Comparison of ENCODE assay signal across 19 mouse cellular contexts in the genomic region with DNA sequence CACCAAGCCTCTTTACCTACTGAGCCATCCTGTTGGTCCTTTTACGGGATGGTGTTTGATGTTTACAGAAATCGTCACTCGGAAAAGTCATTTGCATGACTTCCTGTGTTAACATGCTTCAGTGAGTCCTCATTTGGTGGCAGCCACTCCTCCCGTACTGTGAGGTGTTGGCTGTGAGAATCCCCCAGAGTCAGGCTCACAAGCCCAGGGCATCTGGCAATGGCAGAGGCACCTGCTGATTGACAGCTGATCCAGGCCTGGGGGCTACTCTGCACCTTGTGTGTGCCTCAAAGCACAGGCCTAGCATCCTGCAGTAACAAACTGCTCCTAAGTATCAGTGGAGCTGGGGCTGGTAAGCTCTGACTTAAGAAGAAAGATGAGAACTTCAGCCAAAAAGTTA.
DNase-seq lines count a peak whose midpoint lies in the region; ATAC-seq and TF ChIP-seq lines count a peak whose summit lies in the region.
"Had no signal": no experiment of that assay in that cellular context is flagged by ENCODE, and none has a peak within 500 bp of the region (broad histone marks: within the 10 kb centered on the region; RNA-seq: fewer than 3 reads in every experiment).

No protein-coding gene starts in this region.

- no peak for DNase-seq in neural tube, embryonic 10.5 days (ENCODE audit: extremely low spot score, low spot score)
- DNase-seq in hindbrain, postnatal 0 days (ENCODE audit: low spot score), result peak; percentile 38
- peak; percentile 90 for DNase-seq in splenic B cell, adult 2 months (ENCODE audit: low read depth, low spot score)
- no peak for DNase-seq in layer of hippocampus, postnatal 10 days (ENCODE audit: low spot score in 2 of 2)
- DNase-seq: adrenal gland, postnatal 25 days; cerebellum, postnatal 36 days; gastrocnemius, postnatal 25 days; heart, postnatal 14 days; lung, postnatal 14 days had no signal

- H3K27me3 ChIP-seq in hindbrain, embryonic 15.5 days, result no peaks in the 10 kb centered on the region
- no peaks in the 10 kb centered on the region for H3K27me3 ChIP-seq in hindbrain, embryonic 13.5 days
- H3K27me3 ChIP-seq in neural tube, embryonic 13.5 days, result no peaks in the 10 kb centered on the region
- H3K27me3 ChIP-seq in hindbrain, postnatal 0 days (ENCODE audit: insufficient read depth, low read length), result no peaks in the 10 kb centered on the region
- H3K27me3 ChIP-seq in splenic B cell, adult 2 months (ENCODE audit: control insufficient read depth, insufficient read depth, low read length, poor library complexity, severe bottlenecking), result no peaks in the 10 kb centered on the region
- H3K27me3 ChIP-seq: liver, embryonic 15.5 days had no signal

- no peak overlapping the region for H3K9ac ChIP-seq in hindbrain, embryonic 15.5 days
- no peak overlapping the region for H3K9ac ChIP-seq in hindbrain, embryonic 13.5 days
- H3K9ac ChIP-seq in neural tube, embryonic 13.5 days, result no peak overlapping the region
- H3K9ac ChIP-seq in hindbrain, postnatal 0 days (replicated peaks; ENCODE audit: low read length), result no peak overlapping the region
- H3K9ac ChIP-seq: limb, embryonic 12.5 days; liver, embryonic 15.5 days had no signal

- no peak for TF ChIP-seq CTCF in hindbrain, postnatal 0 days (IDR thresholded peaks at IDR 0.05; ENCODE audit: low read depth)

- no peak overlapping the region for H3K4me2 ChIP-seq in hindbrain, embryonic 15.5 days
- H3K4me2 ChIP-seq in hindbrain, embryonic 13.5 days, result no peak overlapping the region
- no peak overlapping the region for H3K4me2 ChIP-seq in neural tube, embryonic 13.5 days
- no peak overlapping the region for H3K4me2 ChIP-seq in hindbrain, postnatal 0 days (ENCODE audit: low read depth, low read length)
- H3K4me2 ChIP-seq: limb, embryonic 12.5 days; liver, embryonic 15.5 days had no signal

- H3K27ac ChIP-seq in hindbrain, embryonic 15.5 days (replicated peaks), result no peak overlapping the region
- H3K27ac ChIP-seq in hindbrain, embryonic 13.5 days, result no peak overlapping the region
- no peak overlapping the region for H3K27ac ChIP-seq in neural tube, embryonic 13.5 days (replicated peaks)
- no peak overlapping the region for H3K27ac ChIP-seq in hindbrain, postnatal 0 days
- H3K27ac ChIP-seq: embryonic facial prominence, embryonic 10.5 days; heart, embryonic 10.5 days; limb, embryonic 12.5 days; liver, embryonic 15.5 days had no signal

- no peaks in the 10 kb centered on the region for H3K36me3 ChIP-seq in hindbrain, embryonic 15.5 days
- no peaks in the 10 kb centered on the region for H3K36me3 ChIP-seq in hindbrain, embryonic 13.5 days
- H3K36me3 ChIP-seq in neural tube, embryonic 13.5 days, result no peaks in the 10 kb centered on the region
- no peaks in the 10 kb centered on the region for H3K36me3 ChIP-seq in hindbrain, postnatal 0 days (ENCODE audit: insufficient read depth, low read length)
- no peaks in the 10 kb centered on the region for H3K36me3 ChIP-seq in splenic B cell, adult 2 months (ENCODE audit: control insufficient read depth, insufficient read depth, low read length, poor library complexity, severe bottlenecking)
- H3K36me3 ChIP-seq: embryonic facial prominence, embryonic 10.5 days; heart, embryonic 10.5 days; limb, embryonic 12.5 days; liver, embryonic 15.5 days had no signal

- no peak overlapping the region for H3K4me3 ChIP-seq in hindbrain, embryonic 15.5 days
- H3K4me3 ChIP-seq in hindbrain, embryonic 13.5 days, result no peak overlapping the region
- H3K4me3 ChIP-seq in neural tube, embryonic 13.5 days, result no peak overlapping the region
- no peak overlapping the region for H3K4me3 ChIP-seq in hindbrain, postnatal 0 days (ENCODE audit: low read length)
- H3K4me3 ChIP-seq: embryonic facial prominence, embryonic 10.5 days; erythroblast, embryonic 14.5 days; heart, embryonic 10.5 days; limb, embryonic 12.5 days; liver, embryonic 15.5 days had no signal

- 0 out of 2 replicates have a peak, but pooled peaks have one; percentile 57 for ATAC-seq in hindbrain, embryonic 15.5 days (ENCODE audit: low FRiP score, low read depth)
- ATAC-seq in hindbrain, embryonic 13.5 days (ENCODE audit: low FRiP score), result no peak
- ATAC-seq in neural tube, embryonic 13.5 days (ENCODE audit: low read depth), result 0 out of 2 replicates have a peak, but pooled peaks have one; percentile 47
- ATAC-seq in hindbrain, postnatal 0 days, result no peak
- ATAC-seq: activated CD4-positive, CD25-positive, alpha-beta regulatory T cell, adult 4 months; intestine, embryonic 16.5 days had no signal

- H3K9me3 ChIP-seq in hindbrain, embryonic 15.5 days, result no peaks in the 10 kb centered on the region
- no peaks in the 10 kb centered on the region for H3K9me3 ChIP-seq in hindbrain, embryonic 13.5 days
- H3K9me3 ChIP-seq in neural tube, embryonic 13.5 days, result no peaks in the 10 kb centered on the region
- H3K9me3 ChIP-seq in hindbrain, postnatal 0 days (ENCODE audit: low read length), result no peaks in the 10 kb centered on the region
- H3K9me3 ChIP-seq: embryonic facial prominence, embryonic 10.5 days; heart, embryonic 10.5 days; liver, embryonic 15.5 days had no signal

- 22% methylated on average over 4 of the region's 4 CpGs for WGBS in hindbrain, embryonic 15.5 days
- 30% methylated on average over 4 of the region's 4 CpGs for WGBS in hindbrain, embryonic 13.5 days
- 41% methylated on average over 4 of the region's 4 CpGs for WGBS in neural tube, embryonic 13.5 days
- WGBS in hindbrain, postnatal 0 days, result 27% methylated on average over 4 of the region's 4 CpGs

- peaks cover 8% of the 10 kb centered on the region; the same call in 1 of the 2 replicates for H3K4me1 ChIP-seq in hindbrain, embryonic 15.5 days (replicated peaks)
- peaks cover 16% of the 10 kb centered on the region for H3K4me1 ChIP-seq in hindbrain, embryonic 13.5 days (replicated peaks)
- peaks cover 17% of the 10 kb centered on the region for H3K4me1 ChIP-seq in neural tube, embryonic 13.5 days (replicated peaks)
- H3K4me1 ChIP-seq in hindbrain, postnatal 0 days (ENCODE audit: insufficient read depth, low read length), result peaks cover 5% of the 10 kb centered on the region
- H3K4me1 ChIP-seq: heart, embryonic 10.5 days; liver, embryonic 15.5 days had no signal

Comparison
In these comparisons a context has a peak if more than half of its experiments do, and no peak if none do; other contexts are left out.
1. ATAC-seq: peak in hindbrain, embryonic 15.5 days (single experiment) and neural tube, embryonic 13.5 days (single experiment); none in hindbrain, embryonic 13.5 days (single experiment) and hindbrain, postnatal 0 days (single experiment).
2. DNase-seq: peak in hindbrain, postnatal 0 days (single experiment) and splenic B cell, adult 2 months (single experiment); none in neural tube, embryonic 10.5 days (single experiment) and layer of hippocampus, postnatal 10 days (0 of 2).